Mouse (Mus musculus): ENCODE measurements around the gene Ube2n. TPM values are rescaled to one million over a fixed set of nuclear protein-coding genes. Genes with fewer than 3 reads are reported as not detected.

Gene Ube2n
- polyA plus RNA-seq, 1 experiment from 2014 or later = 300 TPM

DNA sequence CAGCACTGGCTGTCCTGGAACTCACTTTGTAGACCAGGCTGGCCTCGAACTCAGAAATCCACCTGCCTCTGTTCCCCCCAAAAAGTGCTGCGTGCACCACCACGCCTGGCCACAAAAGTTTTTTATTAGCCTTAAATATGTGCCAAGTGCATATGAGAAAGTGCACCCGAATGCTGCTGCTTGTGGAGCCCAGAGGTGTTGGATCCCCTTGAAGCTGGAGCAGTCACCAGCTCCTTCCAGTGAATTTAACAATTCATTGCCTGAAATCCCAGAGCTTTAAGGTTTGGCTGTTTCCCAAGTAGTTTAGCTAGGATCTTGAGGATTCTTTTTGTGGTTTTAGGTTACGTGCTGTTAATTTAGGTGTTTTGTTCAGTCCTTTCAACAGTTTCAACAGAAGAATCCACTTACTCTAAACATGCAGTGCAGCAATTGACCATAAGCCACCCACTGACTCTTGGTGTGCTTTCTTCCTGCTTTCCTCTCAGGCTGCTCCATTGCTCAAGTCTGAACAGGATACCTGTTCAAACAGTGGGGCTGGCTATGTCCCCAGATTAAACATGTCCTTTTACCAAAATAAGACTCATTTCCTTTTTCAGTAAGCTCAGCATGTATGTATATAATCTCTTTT, 11.7 kb downstream of the Ube2n start:
- Histone ChIP-seq H3K4me3 (replicated peaks) (no peak overlapping the region), H3K27ac (replicated peaks) (no peak overlapping the region; the same call in 1 of the 2 replicates), H3K4me1 (peaks cover 29% of the 10 kb centered on the region), H3K9ac (no peak overlapping the region), H3K4me2 (replicated peaks) (no peak overlapping the region), H3K36me3 (no peaks in the 10 kb centered on the region), H3K27me3 (no peaks in the 10 kb centered on the region), H3K9me3 (replicated peaks) (no peaks in the 10 kb centered on the region)
- ATAC-seq (ENCODE audit: insufficient number of reproducible peaks, low FRiP score, low TSS enrichment, low read depth) = no peak
- WGBS = 47% methylated on average over 5 of the region's 5 CpGs

DNA sequence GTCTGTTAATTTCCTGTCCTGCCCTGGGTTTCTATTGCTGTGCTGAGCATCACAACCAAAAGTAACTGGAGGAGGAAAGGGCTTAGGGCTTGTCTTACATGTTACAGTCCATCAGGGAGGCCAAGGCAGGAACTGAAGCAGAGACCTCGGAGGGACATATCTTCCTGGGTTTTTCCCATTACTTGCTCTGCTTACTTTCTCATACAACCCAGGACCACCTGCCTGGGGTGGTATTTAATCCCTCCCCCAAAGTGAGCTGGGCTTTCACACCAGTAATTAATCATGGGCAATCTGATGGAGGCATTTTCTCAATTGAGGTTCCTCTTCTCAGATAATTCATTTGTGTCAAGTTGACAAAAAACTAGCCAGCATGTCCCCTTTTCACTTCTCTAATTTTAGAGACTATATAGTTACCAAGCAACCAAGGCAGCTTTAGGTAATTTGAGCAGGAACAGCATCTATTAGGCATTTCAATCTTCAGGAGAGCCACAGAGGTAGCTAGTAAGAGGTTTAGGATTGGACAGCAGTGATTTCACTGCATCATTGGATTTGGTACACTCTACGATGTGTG, 15.7 kb downstream of the Ube2n start:
- Histone ChIP-seq H3K9me3 (replicated peaks) (no peaks in the 10 kb centered on the region), H3K27ac (replicated peaks) (no peak overlapping the region), H3K4me1 (peaks cover 29% of the 10 kb centered on the region), H3K9ac (no peak overlapping the region), H3K4me2 (replicated peaks) (no peak overlapping the region), H3K4me3 (replicated peaks) (no peak overlapping the region), H3K36me3 (no peaks in the 10 kb centered on the region), H3K27me3 (no peaks in the 10 kb centered on the region)
- 78% methylated on average over 2 of the region's 2 CpGs for WGBS
- no peak for ATAC-seq (ENCODE audit: insufficient number of reproducible peaks, low FRiP score, low TSS enrichment, low read depth)

DNA sequence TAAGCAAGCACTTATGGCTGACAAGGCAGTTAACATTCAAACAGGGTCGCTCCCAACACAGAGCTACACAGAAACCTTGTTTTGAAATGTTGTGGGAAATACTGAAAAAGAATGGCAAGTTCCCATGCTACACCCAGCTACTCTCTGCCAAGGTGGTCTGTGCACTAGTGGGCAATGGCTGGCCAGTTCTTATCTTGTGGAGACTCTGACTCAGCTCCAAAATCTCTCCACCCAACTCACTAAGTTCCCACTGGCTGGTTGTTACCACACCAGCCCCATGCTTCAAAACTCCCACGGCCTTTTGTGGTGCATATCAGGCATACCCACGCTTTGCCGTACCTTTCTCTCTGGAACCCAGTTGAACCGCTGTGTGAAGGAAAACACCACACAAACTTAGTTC, 18.0 kb downstream of the Ube2n start:
- no peak overlapping the region for H3K9ac ChIP-seq
- 89% methylated on average over 5 of the region's 5 CpGs for WGBS
- peaks cover 22% of the 10 kb centered on the region for H3K4me1 ChIP-seq
- no peaks in the 10 kb centered on the region for H3K9me3 ChIP-seq (replicated peaks)
- H3K27ac ChIP-seq (replicated peaks) = no peak overlapping the region
- no peak overlapping the region for H3K4me3 ChIP-seq (replicated peaks)
- H3K36me3 ChIP-seq = no peaks in the 10 kb centered on the region
- H3K4me2 ChIP-seq (replicated peaks) = no peak overlapping the region
- ATAC-seq (ENCODE audit: insufficient number of reproducible peaks, low FRiP score, low TSS enrichment, low read depth) = no peak
- H3K27me3 ChIP-seq = no peaks in the 10 kb centered on the region

DNA sequence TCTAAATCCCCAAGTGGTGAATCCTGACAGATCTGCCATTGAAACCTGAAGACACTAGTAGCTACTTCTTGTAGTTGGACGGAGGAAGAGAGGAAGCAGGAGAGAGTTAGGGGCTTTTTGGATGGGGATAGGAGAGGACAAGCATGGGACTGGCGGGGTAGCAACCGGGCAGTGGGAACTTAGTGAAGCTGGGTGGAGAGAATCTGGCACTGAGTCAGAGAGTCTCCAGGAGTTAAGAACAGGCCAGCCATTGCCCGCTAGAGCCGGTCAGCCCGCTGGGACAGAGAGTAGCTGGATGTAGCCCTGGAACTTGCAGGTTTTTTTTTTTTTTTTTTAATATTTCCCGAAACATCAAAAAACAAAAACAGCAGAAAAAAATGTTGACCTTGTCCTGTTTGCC, 18.4 kb downstream of the Ube2n start:
- no peaks in the 10 kb centered on the region for H3K27me3 ChIP-seq
- ATAC-seq (ENCODE audit: insufficient number of reproducible peaks, low FRiP score, low TSS enrichment, low read depth) = no peak
- H3K4me3 ChIP-seq (replicated peaks) = no peak overlapping the region
- H3K36me3 ChIP-seq = no peaks in the 10 kb centered on the region
- no peaks in the 10 kb centered on the region for H3K9me3 ChIP-seq (replicated peaks)
- no peak overlapping the region for H3K27ac ChIP-seq (replicated peaks)
- no peak overlapping the region for H3K4me2 ChIP-seq (replicated peaks)
- H3K4me1 ChIP-seq = peaks cover 19% of the 10 kb centered on the region
- WGBS = 92% methylated on average over 7 of the region's 7 CpGs
- no peak overlapping the region for H3K9ac ChIP-seq

DNA sequence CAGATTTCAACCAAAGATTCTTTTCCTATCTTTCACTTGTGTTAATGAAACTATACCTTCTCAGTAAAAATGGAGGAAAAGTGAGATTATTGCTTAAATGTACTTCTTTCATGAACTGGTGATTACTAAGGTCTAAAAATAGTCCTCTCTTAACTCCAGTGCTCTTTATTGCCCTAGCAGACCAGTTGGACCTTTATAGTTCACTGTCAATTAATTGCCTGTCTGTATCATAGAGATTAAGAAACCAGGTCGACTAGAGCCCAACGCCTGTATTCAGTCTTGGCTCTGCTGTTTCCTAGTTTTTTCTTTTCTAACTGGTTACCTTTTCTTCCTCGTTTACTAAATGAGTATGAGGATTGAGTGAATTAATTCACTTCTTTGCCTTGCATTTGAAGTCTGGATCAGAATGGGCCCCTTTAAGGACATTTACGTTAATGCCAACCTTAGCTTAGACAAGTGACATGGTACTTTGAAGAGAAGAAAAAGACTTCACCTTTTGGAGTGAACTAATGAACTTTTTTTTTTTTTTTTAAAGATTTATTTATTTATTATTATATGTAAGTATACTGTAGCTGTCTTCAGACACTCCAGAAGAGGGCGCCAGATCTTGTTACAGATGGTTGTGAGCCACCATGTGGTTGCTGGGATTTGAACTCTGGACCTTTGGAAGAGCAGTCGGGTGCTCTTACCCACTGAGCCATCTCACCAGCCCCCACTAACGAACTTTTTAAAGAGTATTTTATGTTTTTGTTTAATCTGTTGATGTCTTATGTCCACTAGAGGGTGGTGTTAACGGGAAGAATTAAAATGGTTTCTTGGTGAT, 20.7 kb downstream of the Ube2n start:
- WGBS = 90% methylated on average over 8 of the region's 8 CpGs
- H3K4me1 ChIP-seq = peaks cover 8% of the 10 kb centered on the region
- no peaks in the 10 kb centered on the region for H3K9me3 ChIP-seq (replicated peaks)
- H3K4me3 ChIP-seq (replicated peaks) = no peak overlapping the region
- no peaks in the 10 kb centered on the region for H3K36me3 ChIP-seq
- no peak overlapping the region for H3K4me2 ChIP-seq (replicated peaks)
- no peak overlapping the region for H3K9ac ChIP-seq
- H3K27me3 ChIP-seq = no peaks in the 10 kb centered on the region
- no peak overlapping the region for H3K27ac ChIP-seq (replicated peaks)
- ATAC-seq (ENCODE audit: insufficient number of reproducible peaks, low FRiP score, low TSS enrichment, low read depth) = no peak

DNA sequence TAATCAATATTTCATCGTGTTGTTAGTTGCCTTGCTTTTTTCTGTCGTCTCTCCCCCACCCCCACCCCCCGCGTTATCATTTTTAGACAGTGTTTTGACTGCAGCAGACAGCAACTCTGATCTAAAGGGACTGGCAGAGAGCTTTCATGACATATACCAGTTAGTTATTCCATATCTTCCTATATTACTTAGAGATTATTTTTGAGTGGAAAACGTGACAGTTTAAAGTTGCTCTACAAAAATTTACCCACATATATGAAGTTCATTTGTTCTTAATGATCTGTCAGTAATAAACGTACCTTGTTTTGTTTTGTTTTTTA, 21.2 kb downstream of the Ube2n start:
- Histone ChIP-seq H3K9me3 (replicated peaks) (no peaks in the 10 kb centered on the region), H3K9ac (no peak overlapping the region), H3K4me2 (replicated peaks) (no peak overlapping the region), H3K27ac (replicated peaks) (no peak overlapping the region), H3K27me3 (no peaks in the 10 kb centered on the region), H3K36me3 (no peaks in the 10 kb centered on the region), H3K4me3 (replicated peaks) (no peak overlapping the region), H3K4me1 (peaks cover 5% of the 10 kb centered on the region; the same call in 1 of the 2 replicates)
- 88% methylated on average over 6 of the region's 6 CpGs for WGBS
- ATAC-seq (ENCODE audit: insufficient number of reproducible peaks, low FRiP score, low TSS enrichment, low read depth) = no peak

DNA sequence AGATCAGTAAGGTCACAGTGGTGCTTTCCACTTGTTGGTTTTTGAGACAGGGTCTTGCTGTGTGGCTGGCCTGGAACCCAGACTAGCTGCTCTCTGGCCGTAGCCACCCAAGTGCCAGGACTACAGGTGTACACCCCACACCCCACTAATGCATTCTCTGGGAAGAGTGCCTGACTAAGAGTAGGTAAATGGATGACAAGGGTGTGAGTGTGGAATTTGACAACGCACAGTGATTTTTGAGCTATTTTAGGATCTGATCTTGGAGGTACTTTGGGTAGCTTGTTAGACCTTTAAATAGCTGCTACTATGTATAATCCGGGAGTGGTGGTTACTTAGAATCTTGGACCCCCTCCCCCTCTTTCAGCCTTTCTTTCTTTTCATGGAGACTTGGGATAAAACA, 24.3 kb downstream of the Ube2n start:
- Histone ChIP-seq H3K27ac (replicated peaks) (no peak overlapping the region), H3K4me2 (replicated peaks) (no peak overlapping the region), H3K9ac (no peak overlapping the region), H3K36me3 (peaks cover 4% of the 10 kb centered on the region; the same call in 1 of the 2 replicates), H3K4me1 (peaks cover 8% of the 10 kb centered on the region; the same call in 1 of the 2 replicates), H3K9me3 (replicated peaks) (no peaks in the 10 kb centered on the region), H3K27me3 (no peaks in the 10 kb centered on the region), H3K4me3 (replicated peaks) (no peak overlapping the region)
- 75% methylated on average over 3 of the region's 3 CpGs for WGBS
- no peak for ATAC-seq (ENCODE audit: insufficient number of reproducible peaks, low FRiP score, low TSS enrichment, low read depth)

DNA sequence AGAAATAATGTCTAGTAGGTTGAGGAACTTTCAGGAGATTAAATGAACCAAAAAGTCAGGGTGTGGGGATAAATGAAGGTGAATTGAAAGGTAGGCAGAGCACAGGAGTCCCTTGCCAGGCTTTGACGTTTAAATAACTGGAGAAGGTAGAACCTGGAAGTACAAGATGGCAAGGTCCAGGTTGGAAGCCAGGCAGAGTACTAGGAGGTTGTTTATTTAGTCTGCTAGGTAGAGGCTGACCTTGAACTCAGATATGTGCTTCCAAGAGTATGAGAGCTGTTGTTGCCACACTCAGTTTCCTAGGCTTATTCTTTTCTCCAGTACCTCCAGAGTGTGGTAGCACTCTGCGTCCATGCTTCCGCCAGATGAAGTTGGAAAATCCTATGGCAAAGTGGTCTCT, 24.9 kb downstream of the Ube2n start:
- H3K9ac ChIP-seq = no peak overlapping the region
- WGBS = 89% methylated on average over 3 of the region's 3 CpGs
- ATAC-seq (ENCODE audit: insufficient number of reproducible peaks, low FRiP score, low TSS enrichment, low read depth) = no peak
- no peaks in the 10 kb centered on the region for H3K9me3 ChIP-seq (replicated peaks)
- H3K27ac ChIP-seq (replicated peaks) = no peak overlapping the region
- H3K4me3 ChIP-seq (replicated peaks) = no peak overlapping the region
- H3K27me3 ChIP-seq = no peaks in the 10 kb centered on the region
- peaks cover 9% of the 10 kb centered on the region; the same call in 1 of the 2 replicates for H3K36me3 ChIP-seq
- peaks cover 11% of the 10 kb centered on the region; the same call in 1 of the 2 replicates for H3K4me1 ChIP-seq
- H3K4me2 ChIP-seq (replicated peaks) = no peak overlapping the region

DNA sequence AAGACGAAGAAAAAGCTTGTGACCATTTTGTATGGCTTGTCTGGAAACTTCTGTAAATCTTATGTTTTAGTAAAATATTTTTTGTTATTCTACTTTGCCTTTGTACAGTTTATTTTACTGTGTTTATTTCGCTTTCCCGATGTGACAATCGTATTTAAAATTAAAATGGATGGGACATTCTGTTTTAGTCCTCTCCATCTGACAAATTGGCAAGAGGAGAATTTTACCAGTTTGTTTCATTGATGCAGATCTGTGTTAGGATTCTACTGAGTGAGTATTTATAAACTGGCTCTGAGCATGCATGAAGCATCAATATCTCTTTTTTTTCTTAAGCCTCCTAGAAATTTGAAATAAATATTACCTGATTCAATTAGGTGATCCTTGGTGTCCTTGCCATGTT, 28.0 kb downstream of the Ube2n start:
- Histone ChIP-seq H3K9ac (no peak overlapping the region), H3K27me3 (no peaks in the 10 kb centered on the region), H3K4me3 (replicated peaks) (no peak overlapping the region), H3K4me2 (replicated peaks) (no peak overlapping the region), H3K4me1 (peaks cover 11% of the 10 kb centered on the region; the same call in 1 of the 2 replicates), H3K9me3 (replicated peaks) (no peaks in the 10 kb centered on the region), H3K36me3 (peaks cover 27% of the 10 kb centered on the region), H3K27ac (replicated peaks) (no peak overlapping the region)
- no peak for ATAC-seq (ENCODE audit: insufficient number of reproducible peaks, low FRiP score, low TSS enrichment, low read depth)
- WGBS = 91% methylated on average over 4 of the region's 4 CpGs

DNA sequence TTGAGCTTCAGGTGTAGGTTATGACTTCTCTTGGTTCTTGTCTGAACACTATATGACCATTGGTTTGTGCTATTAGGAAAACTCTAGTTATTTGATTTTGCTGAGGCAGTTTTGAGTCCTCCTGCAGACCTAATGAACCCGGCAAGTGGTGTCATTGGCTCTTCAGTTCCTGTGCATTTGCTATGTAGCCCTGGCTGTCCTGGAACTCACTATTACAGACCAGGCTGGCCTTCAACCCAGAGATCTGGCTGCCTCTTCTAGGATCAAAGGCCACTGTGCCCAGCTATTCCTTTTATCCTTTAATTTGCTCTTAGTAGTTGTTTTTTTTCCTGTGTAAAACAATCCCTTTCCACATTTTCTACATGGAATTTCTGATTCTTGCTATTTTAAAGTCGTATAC, 28.4 kb downstream of the Ube2n start:
- Histone ChIP-seq H3K4me1 (peaks cover 11% of the 10 kb centered on the region; the same call in 1 of the 2 replicates), H3K27ac (replicated peaks) (no peak overlapping the region), H3K9me3 (replicated peaks) (no peaks in the 10 kb centered on the region), H3K4me2 (replicated peaks) (no peak overlapping the region), H3K4me3 (replicated peaks) (no peak overlapping the region), H3K36me3 (peaks cover 31% of the 10 kb centered on the region), H3K9ac (no peak overlapping the region), H3K27me3 (no peaks in the 10 kb centered on the region)
- no peak for ATAC-seq (ENCODE audit: insufficient number of reproducible peaks, low FRiP score, low TSS enrichment, low read depth)
- 65% methylated on average over 2 of the region's 2 CpGs for WGBS

DNA sequence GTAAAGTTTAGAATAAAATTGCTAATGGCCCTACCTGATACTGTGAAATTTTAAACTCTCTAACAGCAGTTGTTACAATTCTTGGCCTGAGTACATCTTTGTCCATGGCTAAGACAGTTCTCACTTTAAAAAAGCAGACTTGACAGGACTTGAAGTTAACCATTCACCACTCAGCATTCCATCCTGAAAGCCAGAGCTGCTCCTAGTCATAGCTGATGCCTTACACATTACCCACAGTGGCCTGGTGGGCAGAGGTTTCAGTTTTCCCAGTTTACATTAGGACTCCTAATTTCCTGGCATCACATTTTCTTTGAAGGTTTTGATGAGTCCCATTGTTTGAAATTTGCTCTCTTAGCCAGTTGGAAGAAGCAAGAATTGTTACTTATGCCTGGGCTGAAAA, 29.1 kb downstream of the Ube2n start:
- no peak overlapping the region for H3K4me2 ChIP-seq (replicated peaks)
- H3K36me3 ChIP-seq = peaks cover 34% of the 10 kb centered on the region
- no peak overlapping the region for H3K4me3 ChIP-seq (replicated peaks)
- H3K27me3 ChIP-seq = no peaks in the 10 kb centered on the region
- H3K4me1 ChIP-seq = peaks cover 11% of the 10 kb centered on the region; the same call in 1 of the 2 replicates
- H3K27ac ChIP-seq (replicated peaks) = no peak overlapping the region
- H3K9me3 ChIP-seq (replicated peaks) = no peaks in the 10 kb centered on the region
- H3K9ac ChIP-seq = no peak overlapping the region
- no peak for ATAC-seq (ENCODE audit: insufficient number of reproducible peaks, low FRiP score, low TSS enrichment, low read depth)
